Mouse (Mus musculus) liver, embryonic 13.5 days (tissue): ENCODE measurements around the gene Ndufs1. TPM values are rescaled to one million over a fixed set of nuclear protein-coding genes. Genes with fewer than 3 reads are reported as not detected.
"Not testable (repeated sequence)": the region's sequence is repeated elsewhere in the genome, so short reads cannot be mapped to it uniquely, and the experiment has no call there.

Experiments used
- ATAC-seq: fragments of 200-750 bp; cut with Nextera tagmentation; 2 replicates; pipeline ENCODE4 v1.8.0; 2017; ENCODE audit warnings: low read depth, mild to moderate bottlenecking, moderate number of reproducible peaks, moderate library complexity
- DNase-seq: peaks from one replicate; pipeline ENCODE4 v3.0.0; 2022
- H3K27ac ChIP-seq: fragments of 300-500 bp; sonication (generic); 2 replicates; pipeline ENCODE4 v1.5.1; 2015; ENCODE audit warnings: moderate library complexity, mild to moderate bottlenecking, inconsistent platforms
- H3K27me3 ChIP-seq: fragments of 300-500 bp; sonication (generic); 2 replicates; pipeline ENCODE4 v1.6.1; 2015; ENCODE audit warnings: mild to moderate bottlenecking, inconsistent platforms
- H3K36me3 ChIP-seq: fragments of 300-500 bp; sonication (generic); 2 replicates; pipeline ENCODE4 v1.6.1; 2015; ENCODE audit warnings: mild to moderate bottlenecking, inconsistent platforms
- H3K4me1 ChIP-seq: fragments of 300-500 bp; sonication (generic); replicated peaks from 2 replicates; pipeline ENCODE4 v1.6.1; 2015; ENCODE audit warnings: inconsistent platforms
- H3K4me2 ChIP-seq: fragments of 300-500 bp; sonication (generic); 2 replicates; pipeline ENCODE4 v1.6.1; 2015; ENCODE audit warnings: inconsistent platforms, mild to moderate bottlenecking, moderate library complexity
- H3K4me3 ChIP-seq: fragments of 300-500 bp; sonication (generic); replicated peaks from 2 replicates; pipeline ENCODE4 v1.5.1; 2015; ENCODE audit warnings: mild to moderate bottlenecking, inconsistent platforms
- H3K9ac ChIP-seq: fragments of 300-500 bp; sonication (generic); 2 replicates; pipeline ENCODE4 v1.6.1; 2015; ENCODE audit warnings: mild to moderate bottlenecking, inconsistent platforms
- H3K9me3 ChIP-seq: fragments of 300-500 bp; sonication (generic); replicated peaks from 2 replicates; pipeline ENCODE4 v1.6.1; 2016; ENCODE audit warnings: inconsistent platforms
- WGBS: fragments of 180-500 bp; shearing (Covaris S2); methylation state at CpG from one replicate; pipeline ENCODE4 v1.1.7; 2015; ENCODE audit not compliant: insufficient replicate concordance; 5-methylcytosine and 5-hydroxymethylcytosine counted together
- polyA plus RNA-seq: library from polyadenylated mRNA; unstranded; fragments of >200 nt; fragmentation: Nextera tagmentation; extraction: Ambion mirVana; gene quantifications from 2 replicates; pipeline ENCODE4 v1.2.1, GENCODE M21; 2015

Ndufs1 gene
- polyA plus RNA-seq, 1 experiment from 2014 or later = 120 TPM

GRCm38 (mm10) chr1:63182212-63182611 lies 5.6 kb upstream of the Ndufs1 start:
- DNase-seq (no peak), ATAC-seq (no peak)
- Histone ChIP-seq H3K27me3 (no peaks in the 10 kb centered on the region), H3K9me3 (no peaks in the 10 kb centered on the region), H3K4me2 (no peak overlapping the region), H3K27ac (no peak overlapping the region), H3K9ac (no peak overlapping the region), H3K4me1 (peaks cover 19% of the 10 kb centered on the region), H3K36me3 (peaks cover 33% of the 10 kb centered on the region), H3K4me3 (no peak overlapping the region)
- WGBS = 83% methylated on average over 5 of the region's 5 CpGs

- DNase-seq (no peak), ATAC-seq (no peak)
- Histone ChIP-seq H3K27ac (no peak overlapping the region), H3K4me1 (peaks cover 19% of the 10 kb centered on the region), H3K4me3 (no peak overlapping the region), H3K36me3 (peaks cover 33% of the 10 kb centered on the region), H3K9me3 (no peaks in the 10 kb centered on the region), H3K9ac (no peak overlapping the region), H3K4me2 (no peak overlapping the region), H3K27me3 (no peaks in the 10 kb centered on the region)
- whole genome bisulfite sequencing = 96% methylated on average over 1 of the region's 1 CpGs
Measured at GRCm38 (mm10) chr1:63181480-63181879, 4.8 kb upstream of the Ndufs1 start.

GRCm38 (mm10) chr1:63181019-63181418 lies 4.4 kb upstream of the Ndufs1 start:
- Histone ChIP-seq H3K9me3 (no peaks in the 10 kb centered on the region), H3K27me3 (no peaks in the 10 kb centered on the region), H3K4me2 (no peak overlapping the region), H3K4me1 (peaks cover 19% of the 10 kb centered on the region), H3K36me3 (peaks cover 33% of the 10 kb centered on the region), H3K27ac (peak overlapping the region; percentile 23; the same call in 1 of the 2 replicates), H3K9ac (no peak overlapping the region), H3K4me3 (no peak overlapping the region)
- ATAC-seq (peak; percentile 64), DNase-seq (peak; percentile 83)
- 8% methylated on average over 3 of the region's 3 CpGs for WGBS

GRCm38 (mm10) chr1:63180575-63180974 lies 3.9 kb upstream of the Ndufs1 start:
- peak; percentile 18 for DNase-seq
- peak overlapping the region; percentile 23; the same call in 1 of the 2 replicates for H3K27ac ChIP-seq
- not testable (repeated sequence) for H3K9me3 ChIP-seq, H3K9ac ChIP-seq, H3K4me3 ChIP-seq, H3K4me2 ChIP-seq, H3K27me3 ChIP-seq, ATAC-seq
- peaks cover 33% of the 10 kb centered on the region for H3K36me3 ChIP-seq
- 52% methylated on average over 4 of the region's 4 CpGs for WGBS
- peaks cover 23% of the 10 kb centered on the region for H3K4me1 ChIP-seq

GRCm38 (mm10) chr1:63180122-63180521 lies 3.5 kb upstream of the Ndufs1 start:
- peaks cover 33% of the 10 kb centered on the region for H3K36me3 ChIP-seq
- H3K9ac ChIP-seq = no peak overlapping the region
- no peak overlapping the region for H3K4me2 ChIP-seq
- peaks cover 28% of the 10 kb centered on the region for H3K4me1 ChIP-seq
- WGBS = 79% methylated on average over 4 of the region's 4 CpGs
- H3K27me3 ChIP-seq = no peaks in the 10 kb centered on the region
- DNase-seq (no peak), ATAC-seq (no peak)
- 0 out of 2 replicates have a peak overlapping the region, but pooled peaks have one; percentile 41 for H3K27ac ChIP-seq
- no peaks in the 10 kb centered on the region for H3K9me3 ChIP-seq
- H3K4me3 ChIP-seq = no peak overlapping the region

- Histone ChIP-seq H3K4me1 (peaks cover 34% of the 10 kb centered on the region), H3K9me3 (no peaks in the 10 kb centered on the region), H3K36me3 (peaks cover 33% of the 10 kb centered on the region), H3K27me3 (no peaks in the 10 kb centered on the region), H3K4me2 (peak overlapping the region; percentile 87), H3K27ac (peak overlapping the region; percentile 87), H3K9ac (peak overlapping the region; percentile 97), H3K4me3 (peak overlapping the region; percentile 97)
- ATAC-seq = no peak
- DNase-seq = no peak
- WGBS = 46% methylated on average over 3 of the region's 3 CpGs
Measured at GRCm38 (mm10) chr1:63178308-63178707, 1.7 kb upstream of the Ndufs1 start.

- peaks cover 36% of the 10 kb centered on the region for H3K36me3 ChIP-seq
- peak overlapping the region; percentile 97 for H3K4me3 ChIP-seq
- ATAC-seq (peak; percentile 41), DNase-seq (no peak)
- peak overlapping the region; percentile 97 for H3K9ac ChIP-seq
- under 1% methylated on average over 14 of the region's 14 CpGs for WGBS
- peaks cover 34% of the 10 kb centered on the region for H3K4me1 ChIP-seq
- H3K4me2 ChIP-seq = peak overlapping the region; percentile 87
- no peaks in the 10 kb centered on the region for H3K9me3 ChIP-seq
- peak overlapping the region; percentile 87 for H3K27ac ChIP-seq
- H3K27me3 ChIP-seq = no peaks in the 10 kb centered on the region
Measured at GRCm38 (mm10) chr1:63176259-63176603, 402 bp downstream of the Ndufs1 start.

GRCm38 (mm10) chr1:63175853-63176252 lies 780 bp downstream of the Ndufs1 start:
- Histone ChIP-seq H3K9me3 (no peaks in the 10 kb centered on the region), H3K27me3 (no peaks in the 10 kb centered on the region), H3K4me2 (peak overlapping the region; percentile 87), H3K27ac (peak overlapping the region; percentile 87), H3K9ac (peak overlapping the region; percentile 97), H3K4me3 (peak overlapping the region; percentile 97), H3K36me3 (peaks cover 39% of the 10 kb centered on the region), H3K4me1 (peaks cover 34% of the 10 kb centered on the region)
- WGBS = 4% methylated on average over 11 of the region's 11 CpGs
- ATAC-seq (peak; percentile 24; the same call in 1 of the 2 replicates), DNase-seq (peak; percentile 32)

GRCm38 (mm10) chr1:63168638-63169037 lies 8.0 kb downstream of the Ndufs1 start:
- Histone ChIP-seq H3K9ac (no peak overlapping the region), H3K27ac (no peak overlapping the region), H3K4me1 (peaks cover 11% of the 10 kb centered on the region), H3K4me3 (no peak overlapping the region), H3K36me3 (peaks cover 71% of the 10 kb centered on the region), H3K4me2 (no peak overlapping the region), H3K27me3 (no peaks in the 10 kb centered on the region), H3K9me3 (no peaks in the 10 kb centered on the region)
- 41% methylated on average over 2 of the region's 2 CpGs for WGBS
- DNase-seq (no peak), ATAC-seq (peak; percentile 77)

GRCm38 (mm10) chr1:63140231-63140630 lies 36.4 kb downstream of the Ndufs1 start:
- Histone ChIP-seq H3K4me2 (no peak overlapping the region), H3K9ac (no peak overlapping the region), H3K27me3 (no peaks in the 10 kb centered on the region), H3K4me3 (no peak overlapping the region), H3K9me3 (no peaks in the 10 kb centered on the region), H3K4me1 (no peaks in the 10 kb centered on the region), H3K27ac (no peak overlapping the region), H3K36me3 (peaks cover 52% of the 10 kb centered on the region)
- DNase-seq (no peak), ATAC-seq (no peak)
- WGBS = 84% methylated on average over 13 of the region's 13 CpGs

- not testable (repeated sequence) for H3K4me1 ChIP-seq, H3K27me3 ChIP-seq, H3K4me2 ChIP-seq, H3K9me3 ChIP-seq, DNase-seq, H3K4me3 ChIP-seq, H3K27ac ChIP-seq, H3K9ac ChIP-seq, ATAC-seq
- H3K36me3 ChIP-seq = peaks cover 37% of the 10 kb centered on the region
- WGBS = 71% methylated on average over 1 of the region's 1 CpGs
Measured at GRCm38 (mm10) chr1:63138586-63138985, 38.0 kb downstream of the Ndufs1 start.

- H3K4me3 ChIP-seq = no peak overlapping the region
- no peak overlapping the region for H3K9ac ChIP-seq
- DNase-seq (no peak), ATAC-seq (no peak)
- H3K27me3 ChIP-seq = no peaks in the 10 kb centered on the region
- H3K36me3 ChIP-seq = peaks cover 32% of the 10 kb centered on the region
- H3K4me1 ChIP-seq = 0 out of 2 replicates have a peak, but pooled peaks cover under 1% of the 10 kb centered on the region
- H3K9me3 ChIP-seq = no peaks in the 10 kb centered on the region
- H3K4me2 ChIP-seq = no peak overlapping the region
- 71% methylated on average over 2 of the region's 2 CpGs for WGBS
- H3K27ac ChIP-seq = no peak overlapping the region
Measured at GRCm38 (mm10) chr1:63137971-63138370, 38.7 kb downstream of the Ndufs1 start.
